Mouse (Mus musculus) stomach, embryonic 14.5 days (tissue): ENCODE results near the gene Reep3. TPM values are rescaled to one million over a fixed set of nuclear protein-coding genes. Genes with fewer than 3 reads are reported as not detected.

Source experiments
- ATAC-seq: fragments of 200-750 bp; cut with Nextera tagmentation; 2 replicates; pipeline ENCODE4 v1.8.0; 2017; ENCODE audit warnings: low read depth, moderate TSS enrichment; ENCODE audit not compliant: insufficient number of reproducible peaks, insufficient read depth, low FRiP score
- H3K27ac ChIP-seq: fragments of 300-500 bp; sonication (generic); 2 replicates; pipeline ENCODE4 v1.5.1; 2014; ENCODE audit warnings: mild to moderate bottlenecking, low read length, moderate library complexity, mixed read lengths
- H3K27me3 ChIP-seq: fragments of 300-500 bp; sonication (generic); 2 replicates; pipeline ENCODE4 v1.6.1; 2014; ENCODE audit warnings: low read length, control low read depth, mixed read lengths; ENCODE audit not compliant: control insufficient read depth, insufficient read depth
- H3K36me3 ChIP-seq: fragments of 300-500 bp; sonication (generic); 2 replicates; pipeline ENCODE4 v1.6.1; 2014; ENCODE audit warnings: mild to moderate bottlenecking, control low read depth, low read length, moderate library complexity, mixed read lengths; ENCODE audit not compliant: control insufficient read depth, insufficient read depth
- H3K4me1 ChIP-seq: fragments of 300-500 bp; sonication (generic); 2 replicates; pipeline ENCODE4 v1.6.1; 2014; ENCODE audit warnings: low read length, control low read depth, mixed read lengths; ENCODE audit not compliant: control insufficient read depth, insufficient read depth
- H3K4me2 ChIP-seq: fragments of 300-500 bp; sonication (generic); replicated peaks from 2 replicates; pipeline ENCODE4 v1.6.1; 2014; ENCODE audit warnings: low read depth, low read length, control low read depth
- H3K4me3 ChIP-seq: fragments of 300-500 bp; sonication (generic); 2 replicates; pipeline ENCODE4 v1.5.1; 2014; ENCODE audit warnings: low read depth, low read length, control low read depth
- H3K9ac ChIP-seq: fragments of 300-500 bp; sonication (generic); replicated peaks from 2 replicates; pipeline ENCODE4 v1.6.1; 2014; ENCODE audit warnings: low read depth, mild to moderate bottlenecking, control low read depth, low read length, moderate library complexity, mixed read lengths
- H3K9me3 ChIP-seq: fragments of 300-500 bp; sonication (generic); 2 replicates; pipeline ENCODE4 v1.6.1; 2016; ENCODE audit warnings: low read depth, low read length, control low read depth; ENCODE audit not compliant: control insufficient read depth
- WGBS: fragments of 180-500 bp; shearing (Covaris S2); extraction: QIAGEN DNeasy Blood & Tissue Kit; methylation state at CpG from one replicate; pipeline ENCODE4 v1.1.7; 2014; 5-methylcytosine and 5-hydroxymethylcytosine counted together
- polyA plus RNA-seq: library from polyadenylated mRNA; unstranded; fragments of >200 nt; fragmentation: Nextera tagmentation; extraction: Ambion mirVana; gene quantifications from 2 replicates; pipeline ENCODE4 v1.2.1, GENCODE M21; 2014

Gene Reep3
- polyA plus RNA-seq, 1 experiment from 2014 or later, result 52.6 TPM

GRCm38 (mm10) chr10:67049621-67050020, 47.1 kb downstream of the Reep3 start:
- Histone ChIP-seq H3K27me3 (no peaks in the 10 kb centered on the region), H3K27ac (no peak overlapping the region), H3K9me3 (no peaks in the 10 kb centered on the region), H3K9ac (no peak overlapping the region), H3K4me2 (no peak overlapping the region), H3K4me1 (peaks cover 23% of the 10 kb centered on the region; the same call in 1 of the 2 replicates), H3K36me3 (no peaks in the 10 kb centered on the region), H3K4me3 (no peak overlapping the region)
- ATAC-seq, result no peak
- 94% methylated on average over 7 of the region's 7 CpGs for WGBS

DNA sequence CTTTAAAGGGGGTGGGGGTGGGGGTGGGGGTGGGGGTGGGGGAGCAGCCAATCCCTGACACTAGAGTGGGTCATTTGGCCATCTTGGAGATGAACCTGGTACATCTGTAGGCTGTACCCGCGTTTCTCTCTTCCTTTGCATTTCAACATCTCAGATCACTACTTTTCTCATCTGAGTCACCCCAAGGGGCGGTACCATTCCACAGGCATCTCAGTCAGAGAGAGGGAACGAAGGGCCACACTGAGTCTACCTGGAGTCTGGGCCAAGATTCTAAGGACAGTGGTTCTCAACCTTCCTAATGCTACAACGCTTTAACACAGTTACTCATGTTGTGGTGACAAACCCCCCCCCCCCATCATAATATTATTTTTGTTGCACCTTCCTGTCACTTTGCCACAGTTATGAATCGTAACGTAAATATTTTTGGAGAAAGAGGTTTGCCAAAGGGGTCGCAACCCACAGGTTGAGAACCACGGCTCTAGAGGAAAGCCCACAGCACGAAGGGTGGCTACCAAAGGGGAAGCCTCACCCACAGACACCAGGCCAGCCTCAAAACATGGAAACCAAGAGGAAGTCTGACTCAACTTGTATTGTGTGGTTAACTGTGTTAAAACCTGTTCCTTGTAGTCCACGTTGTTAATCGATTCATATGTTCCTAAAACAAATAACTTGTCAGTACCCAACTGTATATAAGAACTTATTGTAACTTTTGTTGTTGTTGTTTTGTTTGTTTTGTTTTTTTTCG, 47.7 kb downstream of the Reep3 start:
- Histone ChIP-seq H3K4me2 (no peak overlapping the region), H3K9me3 (no peaks in the 10 kb centered on the region), H3K9ac (no peak overlapping the region), H3K27me3 (no peaks in the 10 kb centered on the region), H3K27ac (no peak overlapping the region), H3K36me3 (no peaks in the 10 kb centered on the region), H3K4me1 (peaks cover 23% of the 10 kb centered on the region; the same call in 1 of the 2 replicates), H3K4me3 (no peak overlapping the region)
- no peak for ATAC-seq
- 84% methylated on average over 13 of the region's 13 CpGs for WGBS

- Histone ChIP-seq H3K9me3 (no peaks in the 10 kb centered on the region), H3K27ac (no peak overlapping the region), H3K27me3 (no peaks in the 10 kb centered on the region), H3K36me3 (no peaks in the 10 kb centered on the region), H3K4me2 (no peak overlapping the region), H3K4me1 (peaks cover 19% of the 10 kb centered on the region; the same call in 1 of the 2 replicates), H3K4me3 (no peak overlapping the region), H3K9ac (no peak overlapping the region)
- ATAC-seq, result no peak
- WGBS, result 73% methylated on average over 18 of the region's 18 CpGs
These were observed 48.8 kb downstream of the Reep3 start for GRCm38 (mm10) chr10:67047712-67048645.

DNA sequence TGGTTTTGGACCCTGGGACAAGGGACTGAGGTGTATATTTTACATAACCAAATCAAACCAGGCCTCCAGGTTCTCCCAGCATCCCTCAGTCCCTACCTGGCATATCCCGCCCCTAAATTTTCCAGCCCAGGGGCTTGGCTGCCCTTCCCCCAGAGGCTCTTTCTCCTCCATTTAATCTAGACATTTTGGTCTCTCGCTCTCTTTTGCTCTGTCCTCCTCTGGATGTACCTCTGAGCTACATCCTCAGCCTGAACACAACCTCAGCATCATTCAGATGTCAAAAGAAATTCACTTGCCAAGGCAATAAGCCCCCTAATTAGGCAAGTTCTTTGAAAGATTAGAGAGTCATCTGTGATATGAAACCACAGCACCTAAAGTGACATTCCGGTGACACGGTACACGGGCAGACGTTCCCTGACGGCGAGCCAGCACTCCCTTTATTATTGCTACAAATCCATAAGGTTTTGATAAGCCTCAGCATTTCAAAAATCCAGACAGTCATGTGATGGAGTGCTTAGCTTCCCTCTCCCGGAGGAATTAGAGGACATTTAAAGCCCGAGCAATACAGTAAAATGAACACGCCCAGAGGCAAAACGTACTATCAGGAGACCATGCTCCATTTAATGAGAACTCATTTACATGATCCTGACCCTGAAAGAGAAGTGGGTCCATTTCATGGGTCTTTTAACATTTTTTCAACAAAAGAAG, 51.4 kb downstream of the Reep3 start:
- ATAC-seq, result no peak
- Histone ChIP-seq H3K4me3 (no peak overlapping the region), H3K27me3 (no peaks in the 10 kb centered on the region), H3K9ac (no peak overlapping the region), H3K36me3 (no peaks in the 10 kb centered on the region), H3K9me3 (no peaks in the 10 kb centered on the region), H3K27ac (no peak overlapping the region), H3K4me2 (no peak overlapping the region), H3K4me1 (peaks cover 16% of the 10 kb centered on the region; the same call in 1 of the 2 replicates)
- WGBS, result 64% methylated on average over 12 of the region's 12 CpGs

GRCm38 (mm10) chr10:67044346-67044745, 52.4 kb downstream of the Reep3 start:
- Histone ChIP-seq H3K27ac (no peak overlapping the region), H3K4me3 (no peak overlapping the region), H3K9me3 (no peaks in the 10 kb centered on the region), H3K9ac (no peak overlapping the region), H3K4me1 (peaks cover 16% of the 10 kb centered on the region; the same call in 1 of the 2 replicates), H3K4me2 (no peak overlapping the region), H3K36me3 (no peaks in the 10 kb centered on the region), H3K27me3 (no peaks in the 10 kb centered on the region)
- 29% methylated on average over 5 of the region's 5 CpGs for WGBS
- ATAC-seq, result no peak

- ATAC-seq, result no peak
These were observed 53.5 kb downstream of the Reep3 start for GRCm38 (mm10) chr10:67043236-67043635.

DNA sequence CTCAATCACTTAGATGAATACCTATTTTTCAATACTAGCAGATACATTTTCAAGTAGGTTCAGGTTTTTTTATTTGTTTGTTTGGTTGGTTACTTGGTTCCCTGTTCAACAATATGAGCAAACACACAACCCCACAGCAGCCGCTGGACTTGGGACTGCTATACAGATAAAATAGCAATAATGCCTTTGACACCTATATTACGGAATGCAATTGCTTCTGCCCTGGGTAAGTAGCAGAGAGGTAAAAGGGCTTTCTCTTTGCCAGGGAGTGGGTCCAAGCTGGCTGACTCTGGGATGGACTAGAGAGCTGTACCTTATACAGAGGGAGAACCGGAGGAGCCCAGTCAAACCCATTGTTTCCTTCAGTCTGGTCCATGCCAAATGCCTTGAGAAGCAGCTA, 56.3 kb downstream of the Reep3 start:
- Histone ChIP-seq H3K27ac (no peak overlapping the region), H3K27me3 (no peaks in the 10 kb centered on the region), H3K36me3 (no peaks in the 10 kb centered on the region), H3K4me3 (no peak overlapping the region), H3K9ac (no peak overlapping the region), H3K4me1 (no peaks in the 10 kb centered on the region; the same call in 1 of the 2 replicates), H3K4me2 (no peak overlapping the region), H3K9me3 (no peaks in the 10 kb centered on the region)
- ATAC-seq, result no peak
- WGBS, result 91% methylated on average over 3 of the region's 3 CpGs

More at GRCm38 (mm10) chr10:67043236-67043635, 53.5 kb downstream of the Reep3 start:
- Histone ChIP-seq H3K36me3 (no peaks in the 10 kb centered on the region), H3K9me3 (no peaks in the 10 kb centered on the region), H3K4me2 (no peak overlapping the region), H3K27ac (no peak overlapping the region), H3K9ac (no peak overlapping the region), H3K4me1 (peaks cover 9% of the 10 kb centered on the region; the same call in 1 of the 2 replicates), H3K4me3 (no peak overlapping the region), H3K27me3 (no peaks in the 10 kb centered on the region)
- WGBS, result 80% methylated on average over 7 of the region's 7 CpGs

- H3K9ac ChIP-seq, result no peak overlapping the region
- H3K36me3 ChIP-seq, result no peaks in the 10 kb centered on the region
These were observed 57.7 kb downstream of the Reep3 start for GRCm38 (mm10) chr10:67039001-67039400.

More at GRCm38 (mm10) chr10:67039001-67039400, 57.7 kb downstream of the Reep3 start:
- H3K4me3 ChIP-seq, result no peak overlapping the region
- WGBS, result 77% methylated on average over 17 of the region's 17 CpGs
- H3K4me1 ChIP-seq, result no peaks in the 10 kb centered on the region
- H3K27me3 ChIP-seq, result no peaks in the 10 kb centered on the region
- H3K4me2 ChIP-seq, result no peak overlapping the region
- no peaks in the 10 kb centered on the region for H3K9me3 ChIP-seq
- no peak for ATAC-seq
- no peak overlapping the region for H3K27ac ChIP-seq
